Mouse (Mus musculus): ENCODE results near the gene Rlim. TPM values are rescaled to one million over a fixed set of nuclear protein-coding genes. Genes with fewer than 3 reads are reported as not detected.

The Rlim gene
- polyA plus RNA-seq (2015; fragmentation: Illumina TruSeq; extraction: RNeasy Lipid Tissue Mini Kit (QIAGEN cat#74804); ENCODE audit: insufficient read depth, low read depth, low replicate concordance) = 4.6 TPM

DNA sequence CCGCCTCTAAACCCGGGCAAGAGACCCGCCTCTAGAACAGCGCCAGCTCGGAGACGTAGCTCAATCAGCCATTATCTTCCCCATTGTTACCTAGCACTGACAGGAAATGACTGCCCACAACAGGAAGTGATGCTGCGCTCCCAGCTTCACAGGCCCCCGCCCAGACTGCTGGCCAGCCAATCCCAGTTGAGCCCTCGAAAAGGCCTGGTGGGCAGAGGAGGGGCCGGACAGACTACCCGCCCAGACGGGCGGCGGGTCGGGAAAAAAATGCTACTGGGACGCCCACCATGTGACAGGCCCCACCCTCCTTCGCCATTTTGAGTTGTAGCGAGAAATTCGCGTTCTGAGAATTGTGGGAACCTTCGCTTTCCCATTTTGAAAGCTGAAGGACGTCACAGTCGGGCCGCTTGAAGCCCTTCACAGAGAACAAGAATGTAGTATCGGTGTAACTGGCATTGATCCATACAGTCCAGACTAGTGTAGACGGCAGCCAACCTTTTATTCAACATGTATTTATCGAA is at the start of gene Rlim:
TSS of gene Rlim (minus strand) at position 116 of the 521 bp plus-strand sequence.

Other genes starting within 250 kb of the Rlim start
- gene Slc16a2, start 159.3 kb downstream of the Rlim start, polyA plus RNA-seq (2015; fragmentation: Illumina TruSeq; extraction: RNeasy Lipid Tissue Mini Kit (QIAGEN cat#74804); ENCODE audit: insufficient read depth, low read depth, low replicate concordance) = 2.6 TPM
- gene Nexmif, start 219.9 kb upstream of the Rlim start, polyA plus RNA-seq (2015; fragmentation: Illumina TruSeq; extraction: RNeasy Lipid Tissue Mini Kit (QIAGEN cat#74804); ENCODE audit: insufficient read depth, low read depth, low replicate concordance) = 0.09 TPM

All from pancreas, adult 10 weeks (tissue).